Mouse (Mus musculus): ENCODE measurements around the gene Kcnk6.
"Not testable (repeated sequence)": the region's sequence is repeated elsewhere in the genome, so short reads cannot be mapped to it uniquely, and the experiment has no call there.

The Kcnk6 gene

GRCm38 (mm10) chr7:29202577-29202976 lies 29.7 kb downstream of the Kcnk6 start:
- peak; percentile 30 for DNase-seq (ENCODE audit: low read depth)

- DNase-seq (ENCODE audit: low read depth) = not testable (repeated sequence)
Observed at GRCm38 (mm10) chr7:29194230-29194629, 38.1 kb downstream of the Kcnk6 start.

GRCm38 (mm10) chr7:29181323-29181722 lies 51.0 kb downstream of the Kcnk6 start:
- not testable (repeated sequence) for DNase-seq (ENCODE audit: low read depth)

GRCm38 (mm10) chr7:29180854-29181236 lies 51.5 kb downstream of the Kcnk6 start:
- no peak for DNase-seq (ENCODE audit: low read depth)

GRCm38 (mm10) chr7:29180077-29180853 lies 52.0 kb downstream of the Kcnk6 start, which contains the start of gene Psmd8:
Gene Psmd8 (minus strand): TSS chr7:29180701.
- DNase-seq (ENCODE audit: low read depth) = peak; percentile 99

GRCm38 (mm10) chr7:29179323-29179722 lies 53.0 kb downstream of the Kcnk6 start:
- peak; percentile 82 for DNase-seq (ENCODE audit: low read depth)

GRCm38 (mm10) chr7:29178106-29178505 lies 54.2 kb downstream of the Kcnk6 start:
- DNase-seq (ENCODE audit: low read depth) = no peak

- DNase-seq (ENCODE audit: low read depth) = no peak
Observed at GRCm38 (mm10) chr7:29172390-29173016, 59.8 kb downstream of the Kcnk6 start.

Data from 416B (cell line).